Mouse (Mus musculus): Measurements from ENCODE around the gene Mettl7b. TPM values are rescaled to one million over a fixed set of nuclear protein-coding genes. Genes with fewer than 3 reads are reported as not detected.

Mettl7b gene
- total RNA-seq, 2 experiments from 2014 or later: 0.16 TPM; not detected in 1

DNA sequence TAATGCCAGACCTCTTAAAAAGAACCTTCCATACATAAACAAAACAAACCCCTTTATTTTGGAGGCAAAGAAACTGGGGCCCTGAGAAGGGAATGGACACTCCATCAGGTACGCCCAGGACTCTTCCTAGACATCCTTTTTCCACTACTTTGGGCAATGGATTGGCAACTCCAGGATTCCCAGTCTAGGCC is 38.1 kb downstream of the Mettl7b start, which contains the start of gene Rdh5:
TSS of gene Rdh5 (minus strand) at position 67 of the 191 bp plus-strand sequence.
- no peak for DNase-seq
- intact Hi-C loops (cut with DNase I; ENCODE audit: low total_unique reads): no loop called here

GRCm38 (mm10) chr10:128921883-128922821 is 38.6 kb downstream of the Mettl7b start:
- intact Hi-C loops (cut with DNase I; ENCODE audit: low total_unique reads): no loop called here
- no peak for DNase-seq

GRCm38 (mm10) chr10:128921251-128921650 is 39.5 kb downstream of the Mettl7b start:
- intact Hi-C loops (cut with DNase I; ENCODE audit: low total_unique reads): no loop called here
- no peak for DNase-seq

DNA sequence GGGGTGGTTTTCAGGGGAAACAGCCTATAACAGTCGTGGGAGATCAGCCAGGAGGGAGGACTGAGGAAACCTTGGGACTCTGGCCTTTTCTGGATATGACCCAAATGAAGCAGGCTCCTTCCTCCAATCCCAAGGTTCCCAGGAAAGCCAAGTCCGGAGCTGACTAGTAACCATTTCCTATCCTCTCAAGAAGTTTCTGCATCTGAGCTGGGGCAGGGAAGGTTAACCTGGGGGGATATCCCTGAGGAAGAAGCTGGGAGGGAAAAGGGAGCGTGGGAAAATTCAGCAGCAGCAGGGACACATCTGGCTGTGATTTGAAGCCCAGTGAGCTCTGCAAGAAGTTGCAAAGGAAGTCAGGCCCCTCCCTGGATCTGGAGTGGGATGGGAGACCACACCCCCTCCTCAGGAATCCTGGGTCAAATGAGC is 40.0 kb downstream of the Mettl7b start:
- DNase-seq: peak; percentile 48

GRCm38 (mm10) chr10:128919966-128920365 is 40.8 kb downstream of the Mettl7b start:
- DNase-seq: no peak
- intact Hi-C loops (cut with DNase I; ENCODE audit: low total_unique reads): loop anchor here (10.0 kb wide), 1 partner anchor 55 kb away; no protein-coding TSS in a partner anchor

More for the DNA sequence above, 40.0 kb downstream of the Mettl7b start:
- intact Hi-C loops (cut with DNase I; ENCODE audit: low total_unique reads): no loop called here

DNA sequence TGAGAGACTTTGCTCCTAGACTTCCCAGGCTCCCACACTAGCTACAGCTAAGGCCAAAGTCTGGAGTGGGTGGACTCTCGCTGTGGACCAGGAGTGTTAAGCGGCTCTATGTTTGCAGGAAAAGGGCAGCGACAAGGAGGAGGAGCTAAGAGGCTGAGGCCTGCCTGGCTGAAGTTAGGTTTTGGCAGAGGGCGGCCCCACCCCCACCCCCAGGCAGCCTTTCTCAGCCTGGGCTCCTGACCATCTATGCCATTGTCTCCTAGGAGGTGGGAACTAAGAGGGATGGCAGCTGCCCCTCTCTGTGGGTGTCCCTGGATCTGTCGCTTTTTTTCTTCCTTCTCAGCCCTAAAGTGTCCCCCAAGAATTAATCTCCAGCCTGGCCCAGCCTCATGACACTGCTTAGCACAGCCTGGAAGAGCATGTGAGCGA is 41.6 kb downstream of the Mettl7b start:
- intact Hi-C loops (cut with DNase I; ENCODE audit: low total_unique reads): loop anchor here (10.0 kb wide), 1 partner anchor 56 kb away; no protein-coding TSS in a partner anchor

DNA sequence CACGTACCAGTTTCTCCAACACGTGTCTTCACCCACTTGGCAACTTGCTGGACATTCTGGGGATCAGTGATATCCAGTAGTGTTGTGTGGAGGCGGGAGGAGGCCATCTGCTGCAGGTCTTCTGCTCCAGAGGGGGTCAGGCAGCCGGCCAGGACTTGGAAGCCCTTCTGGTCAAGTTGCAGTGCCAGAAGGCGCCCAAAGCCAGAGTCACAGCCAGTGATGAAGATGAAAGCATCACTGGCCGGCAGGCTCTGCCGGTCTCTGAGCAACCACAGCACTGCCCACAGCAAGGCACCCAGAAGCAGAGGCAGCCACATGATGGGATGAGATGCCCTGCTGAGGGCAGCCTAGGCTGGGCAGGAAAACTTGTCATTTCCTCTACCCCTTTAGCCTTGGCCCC is 42.5 kb downstream of the Mettl7b start:
- DNase-seq: peak; percentile 82
- intact Hi-C loops (cut with DNase I; ENCODE audit: low total_unique reads): loop anchor here (10.0 kb wide), 1 partner anchor 57 kb away; no protein-coding TSS in a partner anchor

More for the DNA sequence above, 41.6 kb downstream of the Mettl7b start:
- DNase-seq: peak; percentile 42

GRCm38 (mm10) chr10:128917400-128917799 is 43.4 kb downstream of the Mettl7b start:
- intact Hi-C loops (cut with DNase I; ENCODE audit: low total_unique reads): loop anchor here (10.0 kb wide), 1 partner anchor 57 kb away; no protein-coding TSS in a partner anchor
- no peak for DNase-seq

DNA sequence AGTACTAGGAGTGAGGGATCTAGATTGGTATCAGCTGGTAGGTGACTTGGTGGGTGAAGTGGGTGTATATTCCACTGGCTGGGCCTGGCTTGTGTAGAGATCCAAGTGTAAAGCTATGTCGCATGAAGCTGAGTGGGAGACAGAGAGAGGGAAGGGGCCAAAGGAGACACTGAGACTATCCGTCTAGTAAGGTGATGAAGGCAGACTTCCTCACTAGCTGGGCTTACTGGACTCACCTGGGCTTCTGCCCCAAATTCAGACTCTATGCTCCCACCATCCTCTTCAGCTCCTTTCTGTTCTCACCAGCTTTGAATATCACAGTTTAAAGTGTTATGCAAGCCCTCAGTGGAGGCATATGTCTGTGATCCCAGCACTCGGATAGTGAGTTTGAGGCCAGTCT is 44.1 kb downstream of the Mettl7b start:
- intact Hi-C loops (cut with DNase I; ENCODE audit: low total_unique reads): loop anchor here (10.0 kb wide), 1 partner anchor 58 kb away; no protein-coding TSS in a partner anchor

DNA sequence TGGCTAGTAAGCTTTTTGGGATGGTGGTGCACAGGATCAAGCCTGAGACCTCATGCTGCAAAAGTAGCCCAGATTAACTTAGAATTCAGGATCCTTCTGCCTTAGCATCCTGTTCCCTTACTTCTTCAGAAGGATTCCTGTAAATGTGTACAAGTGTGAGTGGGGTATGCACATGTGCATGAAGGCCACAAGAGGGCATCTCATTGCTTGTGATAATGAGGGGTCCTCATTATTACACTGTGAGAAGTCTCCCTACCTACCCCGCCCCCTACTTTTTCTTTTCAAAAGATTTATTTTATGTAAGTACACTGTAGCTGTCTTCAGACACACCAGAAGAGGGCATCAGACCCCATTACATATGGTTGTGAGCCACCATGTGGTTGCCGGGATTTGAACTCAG is 45.2 kb downstream of the Mettl7b start:
- DNase-seq: no peak
- intact Hi-C loops (cut with DNase I; ENCODE audit: low total_unique reads): loop anchor here (10.0 kb wide), 1 partner anchor 59 kb away; no protein-coding TSS in a partner anchor

More for the DNA sequence above, 44.1 kb downstream of the Mettl7b start:
- DNase-seq: no peak

- intact Hi-C loops (cut with DNase I; ENCODE audit: low total_unique reads): loop anchor here (5.0 to 10.0 kb wide), 2 partner anchors 34 to 61 kb away; no protein-coding TSS in a partner anchor
- no peak for DNase-seq
These were observed 47.1 kb downstream of the Mettl7b start for GRCm38 (mm10) chr10:128913696-128914095.

- DNase-seq: peak; percentile 86
- intact Hi-C loops (cut with DNase I; ENCODE audit: low total_unique reads): loop anchor here (5.0 to 10.0 kb wide), 2 partner anchors 34 to 62 kb away; no protein-coding TSS in a partner anchor
These were observed 47.6 kb downstream of the Mettl7b start for GRCm38 (mm10) chr10:128913219-128913618.

GRCm38 (mm10) chr10:128912791-128913190 is 48.0 kb downstream of the Mettl7b start:
- intact Hi-C loops (cut with DNase I; ENCODE audit: low total_unique reads): loop anchor here (5.0 to 10.0 kb wide), 2 partner anchors 35 to 62 kb away; no protein-coding TSS in a partner anchor
- DNase-seq: no peak

GRCm38 (mm10) chr10:128912268-128912667 is 48.5 kb downstream of the Mettl7b start:
- intact Hi-C loops (cut with DNase I; ENCODE audit: low total_unique reads): loop anchor here (5.0 to 10.0 kb wide), 2 partner anchors 35 to 63 kb away; no protein-coding TSS in a partner anchor
- DNase-seq: no peak

GRCm38 (mm10) chr10:128911430-128911829 is 49.4 kb downstream of the Mettl7b start:
- intact Hi-C loops (cut with DNase I; ENCODE audit: low total_unique reads): loop anchor here (5.0 to 10.0 kb wide), 2 partner anchors 36 to 63 kb away; no protein-coding TSS in a partner anchor
- DNase-seq: no peak

- intact Hi-C loops (cut with DNase I; ENCODE audit: low total_unique reads): loop anchor here (5.0 to 10.0 kb wide), 2 partner anchors 37 to 65 kb away; no protein-coding TSS in a partner anchor
- DNase-seq: peak; percentile 66
These were observed 50.5 kb downstream of the Mettl7b start for GRCm38 (mm10) chr10:128910066-128910841.

GRCm38 (mm10) chr10:128909567-128910028 is 51.2 kb downstream of the Mettl7b start:
- intact Hi-C loops (cut with DNase I; ENCODE audit: low total_unique reads): loop anchor here (5.0 to 10.0 kb wide), 2 partner anchors 38 to 65 kb away; no protein-coding TSS in a partner anchor

GRCm38 (mm10) chr10:128908778-128909448 is 51.9 kb downstream of the Mettl7b start:
- intact Hi-C loops (cut with DNase I; ENCODE audit: low total_unique reads): no loop called here

More at GRCm38 (mm10) chr10:128909567-128910028, 51.2 kb downstream of the Mettl7b start:
- peak; percentile 94 for DNase-seq

More at GRCm38 (mm10) chr10:128908778-128909448, 51.9 kb downstream of the Mettl7b start:
- DNase-seq: no peak
